Mouse (Mus musculus): Measurements from ENCODE around the gene Agpat3. TPM values are rescaled to one million over a fixed set of nuclear protein-coding genes. Genes with fewer than 3 reads are reported as not detected.

Agpat3 gene
- total RNA-seq, 1 experiment: 52.0 TPM

DNA sequence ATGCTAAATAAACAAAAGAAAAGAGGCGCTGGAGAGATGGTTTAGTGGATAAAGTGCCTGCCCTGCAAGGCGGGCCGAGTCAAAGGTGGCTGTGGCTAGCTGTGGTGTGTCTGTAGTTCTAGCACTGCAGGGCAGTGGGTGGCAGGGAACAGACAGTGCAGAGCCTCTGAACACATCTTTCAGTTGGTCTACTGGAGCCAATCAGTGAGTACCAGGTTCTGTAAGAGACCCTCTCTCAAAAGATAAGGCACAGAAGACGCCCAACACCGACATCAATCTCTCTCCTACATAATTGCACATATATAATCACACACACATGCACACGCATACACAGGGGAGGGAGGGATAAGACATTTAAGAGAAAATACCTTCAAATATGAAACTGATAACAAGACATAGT, 114.5 kb downstream of the Agpat3 start:
- DNase-seq (ENCODE audit: low read depth, low spot score): no peak
- no peaks in the 10 kb centered on the region for H3K9me3 ChIP-seq (ENCODE audit: control insufficient read depth, insufficient read depth, low read depth, low read length)
- in situ Hi-C loops (cut with MboI; ENCODE audit: low sequenced_read_pairs in 2 of 2, unreplicated experiment in 2 of 2): no loop called here
- no peak overlapping the region for H3K4me3 ChIP-seq (ENCODE audit: insufficient read depth in 1 of 2, low read depth in 1 of 2, low read length in 2 of 2, poor library complexity in 1 of 2, severe bottlenecking in 1 of 2)
- no peak overlapping the region for H3K27ac ChIP-seq (ENCODE audit: insufficient read depth, low read depth, low read length, poor library complexity, severe bottlenecking)
- H3K9ac ChIP-seq (ENCODE audit: insufficient read depth, low read depth, low read length, poor library complexity, severe bottlenecking): no peak overlapping the region
- H3K4me1 ChIP-seq (ENCODE audit: control insufficient read depth in 2 of 2, insufficient read depth in 2 of 2, low read length in 2 of 2, poor library complexity in 1 of 2): no peaks in the 10 kb centered on the region
- peaks cover 3% of the 10 kb centered on the region; the same call in 1 of the 2 replicates for H3K36me3 ChIP-seq (ENCODE audit: control insufficient read depth, insufficient read depth, low read length, poor library complexity, severe bottlenecking)
- no peak for TF ChIP-seq CHD2 (IDR thresholded peaks at IDR 0.05; ENCODE audit: low read depth, low read length)
- no peak for TF ChIP-seq ZC3H11A (IDR thresholded peaks at IDR 0.05; ENCODE audit: borderline replicate concordance, low read depth, low read length)
- TF ChIP-seq MAFK (IDR thresholded peaks at IDR 0.05; ENCODE audit: insufficient read depth, low read depth, low read length): no peak
- no peak for TF ChIP-seq ZNF384 (IDR thresholded peaks at IDR 0.05; ENCODE audit: low read depth, low read length)
- no peak for TF ChIP-seq HCFC1 (IDR thresholded peaks at IDR 0.05; ENCODE audit: borderline replicate concordance, insufficient read depth, low read length)

DNA sequence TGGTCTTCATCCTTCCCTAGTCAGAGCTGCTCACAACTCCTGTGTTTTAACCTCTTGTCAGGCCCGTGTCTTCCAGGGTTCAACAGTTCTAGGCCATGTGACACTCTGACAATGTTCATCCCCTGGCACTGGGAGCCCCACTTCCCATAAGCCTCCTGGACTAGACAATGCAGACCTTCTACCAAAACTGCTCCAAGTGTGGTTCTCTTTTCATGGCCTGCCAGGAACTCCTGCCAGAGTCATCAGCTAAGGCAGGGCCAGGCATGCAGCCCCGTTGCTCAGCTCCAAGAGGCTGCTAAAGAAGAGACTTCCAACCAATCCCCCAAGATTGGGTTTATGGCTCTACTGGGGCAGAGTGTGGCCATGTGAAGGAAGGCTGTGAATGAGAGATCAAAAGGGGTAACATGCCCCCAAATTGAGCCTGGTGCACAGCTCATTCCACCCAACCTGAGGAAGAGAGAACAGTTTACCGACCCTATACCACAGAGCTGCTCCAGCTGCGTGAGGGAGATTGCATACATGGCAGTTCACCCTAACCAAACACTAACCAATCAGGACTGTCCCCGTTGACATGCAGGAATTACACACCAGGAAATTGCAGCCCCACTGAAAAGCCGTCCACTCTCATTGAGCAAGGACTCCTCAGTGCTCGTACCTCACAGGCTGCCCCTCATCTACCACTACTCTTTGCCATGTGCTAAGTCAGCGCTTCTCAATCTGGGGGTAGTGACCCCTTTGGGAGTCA, 115.2 kb downstream of the Agpat3 start:
- Histone ChIP-seq H3K4me1 (ENCODE audit: control insufficient read depth in 2 of 2, insufficient read depth in 2 of 2, low read length in 2 of 2, poor library complexity in 1 of 2) (no peaks in the 10 kb centered on the region; a peak in 1 of 4 replicates), H3K9me3 (ENCODE audit: control insufficient read depth, insufficient read depth, low read depth, low read length) (no peaks in the 10 kb centered on the region), H3K27ac (ENCODE audit: insufficient read depth, low read depth, low read length, poor library complexity, severe bottlenecking) (no peak overlapping the region), H3K36me3 (ENCODE audit: control insufficient read depth, insufficient read depth, low read length, poor library complexity, severe bottlenecking) (peaks cover 3% of the 10 kb centered on the region; the same call in 1 of the 2 replicates), H3K4me3 (ENCODE audit: insufficient read depth in 1 of 2, low read depth in 1 of 2, low read length in 2 of 2, poor library complexity in 1 of 2, severe bottlenecking in 1 of 2) (no peak overlapping the region), H3K9ac (ENCODE audit: insufficient read depth, low read depth, low read length, poor library complexity, severe bottlenecking) (no peak overlapping the region)
- DNase-seq (ENCODE audit: low read depth, low spot score): no peak
- in situ Hi-C loops (cut with MboI; ENCODE audit: low sequenced_read_pairs in 2 of 2, unreplicated experiment in 2 of 2): no loop called here
- TF ChIP-seq ZC3H11A (IDR thresholded peaks at IDR 0.05; ENCODE audit: borderline replicate concordance, low read depth, low read length) (no peak), ZNF384 (IDR thresholded peaks at IDR 0.05; ENCODE audit: low read depth, low read length) (no peak), HCFC1 (IDR thresholded peaks at IDR 0.05; ENCODE audit: borderline replicate concordance, insufficient read depth, low read length) (no peak), MAFK (IDR thresholded peaks at IDR 0.05; ENCODE audit: insufficient read depth, low read depth, low read length) (no peak), CHD2 (IDR thresholded peaks at IDR 0.05; ENCODE audit: low read depth, low read length) (no peak)

- peaks cover 6% of the 10 kb centered on the region; the same call in 1 of the 2 replicates for H3K36me3 ChIP-seq (ENCODE audit: control insufficient read depth, insufficient read depth, low read length, poor library complexity, severe bottlenecking)
- DNase-seq (ENCODE audit: low read depth, low spot score): no peak
- H3K9ac ChIP-seq (ENCODE audit: insufficient read depth, low read depth, low read length, poor library complexity, severe bottlenecking): no peak overlapping the region
- TF ChIP-seq ZNF384 (IDR thresholded peaks at IDR 0.05; ENCODE audit: low read depth, low read length) (no peak), HCFC1 (IDR thresholded peaks at IDR 0.05; ENCODE audit: borderline replicate concordance, insufficient read depth, low read length) (no peak), CHD2 (IDR thresholded peaks at IDR 0.05; ENCODE audit: low read depth, low read length) (no peak), MAFK (IDR thresholded peaks at IDR 0.05; ENCODE audit: insufficient read depth, low read depth, low read length) (no peak), ZC3H11A (IDR thresholded peaks at IDR 0.05; ENCODE audit: borderline replicate concordance, low read depth, low read length) (no peak)
- no peak overlapping the region for H3K4me3 ChIP-seq (ENCODE audit: insufficient read depth in 1 of 2, low read depth in 1 of 2, low read length in 2 of 2, poor library complexity in 1 of 2, severe bottlenecking in 1 of 2)
- no peaks in the 10 kb centered on the region for H3K9me3 ChIP-seq (ENCODE audit: control insufficient read depth, insufficient read depth, low read depth, low read length)
- in situ Hi-C loops (cut with MboI; ENCODE audit: low sequenced_read_pairs in 2 of 2, unreplicated experiment in 2 of 2): no loop called here
- H3K27ac ChIP-seq (ENCODE audit: insufficient read depth, low read depth, low read length, poor library complexity, severe bottlenecking): no peak overlapping the region
- no peaks in the 10 kb centered on the region; a peak in 1 of 4 replicates for H3K4me1 ChIP-seq (ENCODE audit: control insufficient read depth in 2 of 2, insufficient read depth in 2 of 2, low read length in 2 of 2, poor library complexity in 1 of 2)
Measured at GRCm38 (mm10) chr10:78233756-78234155, 118.5 kb downstream of the Agpat3 start.

GRCm38 (mm10) chr10:78233161-78233560, 119.1 kb downstream of the Agpat3 start:
- Histone ChIP-seq H3K4me3 (ENCODE audit: insufficient read depth in 1 of 2, low read depth in 1 of 2, low read length in 2 of 2, poor library complexity in 1 of 2, severe bottlenecking in 1 of 2) (no peak overlapping the region), H3K9ac (ENCODE audit: insufficient read depth, low read depth, low read length, poor library complexity, severe bottlenecking) (no peak overlapping the region), H3K4me1 (ENCODE audit: control insufficient read depth in 2 of 2, insufficient read depth in 2 of 2, low read length in 2 of 2, poor library complexity in 1 of 2) (no peaks in the 10 kb centered on the region; a peak in 1 of 4 replicates), H3K36me3 (ENCODE audit: control insufficient read depth, insufficient read depth, low read length, poor library complexity, severe bottlenecking) (peaks cover 7% of the 10 kb centered on the region; the same call in 1 of the 2 replicates), H3K27ac (ENCODE audit: insufficient read depth, low read depth, low read length, poor library complexity, severe bottlenecking) (no peak overlapping the region), H3K9me3 (ENCODE audit: control insufficient read depth, insufficient read depth, low read depth, low read length) (no peaks in the 10 kb centered on the region)
- DNase-seq (ENCODE audit: low read depth, low spot score): no peak
- in situ Hi-C loops (cut with MboI; ENCODE audit: low sequenced_read_pairs in 2 of 2, unreplicated experiment in 2 of 2): no loop called here
- no peak for TF ChIP-seq MAFK (IDR thresholded peaks at IDR 0.05; ENCODE audit: insufficient read depth, low read depth, low read length)
